Mouse (Mus musculus) 416B (cell line): ENCODE data around the gene Tex10.

Experiments used
- DNase-seq: peaks from one replicate; pipeline ENCODE4 v3.0.0; 2011; ENCODE audit warnings: low read depth

Gene Tex10

DNA sequence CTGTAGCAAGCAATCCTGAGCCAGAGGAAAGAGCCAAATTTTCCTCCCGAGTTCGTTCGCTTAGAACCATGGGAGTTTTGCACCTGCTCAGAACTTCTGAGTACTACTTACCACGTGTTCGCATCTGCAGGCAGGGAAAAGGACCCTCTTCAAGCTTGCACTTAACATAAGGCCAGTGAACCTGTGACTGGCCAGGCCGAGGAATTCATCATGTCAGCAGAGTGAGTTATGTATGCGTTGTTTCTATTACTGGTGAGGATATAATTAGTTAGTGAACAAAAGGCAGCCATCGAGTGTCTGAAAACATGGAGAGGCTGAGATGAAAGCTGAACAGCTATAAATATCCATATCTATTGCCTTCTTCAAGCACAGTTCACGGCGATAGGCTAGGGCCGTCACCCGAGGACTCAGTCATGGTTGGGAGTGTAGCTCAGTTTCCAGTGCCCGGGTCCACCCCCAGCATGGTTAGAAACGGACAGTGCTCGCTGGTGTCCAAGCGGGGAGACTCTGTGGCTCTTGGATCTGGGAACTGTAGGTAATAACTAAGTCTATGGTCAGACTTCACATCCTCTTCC lies 70.1 kb downstream of the Tex10 start:
- DNase-seq = no peak

DNA sequence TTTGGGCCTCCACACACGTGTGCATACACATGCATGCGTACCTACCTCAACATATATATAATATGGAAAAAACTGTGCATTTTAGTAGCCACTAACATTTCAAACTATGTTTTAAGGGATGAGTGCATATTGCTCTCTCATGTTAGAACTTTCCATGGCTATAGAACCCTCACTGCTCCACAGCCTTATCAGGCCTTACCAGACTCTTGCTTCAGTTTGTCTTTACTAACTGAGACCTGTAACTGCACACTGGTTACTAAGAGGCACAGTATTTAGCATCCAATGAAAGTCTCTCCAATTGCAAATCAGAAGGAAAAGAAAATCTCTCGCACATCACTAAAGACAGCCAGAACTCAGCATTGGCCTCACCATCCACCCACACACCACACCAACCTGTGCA lies 76.3 kb downstream of the Tex10 start:
- DNase-seq = no peak

DNA sequence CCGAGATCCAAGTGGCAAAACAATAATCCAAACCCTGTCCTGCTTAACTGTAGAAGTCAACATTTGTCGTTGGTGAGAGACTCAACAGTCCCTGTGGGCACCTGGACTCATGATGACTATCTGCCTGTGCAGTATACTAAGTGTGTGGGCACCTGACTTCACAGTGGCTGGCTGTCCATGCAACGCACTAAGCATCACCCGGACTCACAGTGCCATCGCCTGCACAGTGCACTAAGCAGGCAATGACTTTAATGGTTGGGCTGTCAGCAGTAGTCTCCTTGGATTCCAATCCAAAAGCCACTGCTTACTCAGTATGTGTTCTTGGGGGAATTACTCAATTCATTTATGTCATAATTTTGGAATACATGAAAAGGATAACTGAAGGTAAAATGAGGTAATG lies 90.8 kb downstream of the Tex10 start:
- no peak for DNase-seq

DNA sequence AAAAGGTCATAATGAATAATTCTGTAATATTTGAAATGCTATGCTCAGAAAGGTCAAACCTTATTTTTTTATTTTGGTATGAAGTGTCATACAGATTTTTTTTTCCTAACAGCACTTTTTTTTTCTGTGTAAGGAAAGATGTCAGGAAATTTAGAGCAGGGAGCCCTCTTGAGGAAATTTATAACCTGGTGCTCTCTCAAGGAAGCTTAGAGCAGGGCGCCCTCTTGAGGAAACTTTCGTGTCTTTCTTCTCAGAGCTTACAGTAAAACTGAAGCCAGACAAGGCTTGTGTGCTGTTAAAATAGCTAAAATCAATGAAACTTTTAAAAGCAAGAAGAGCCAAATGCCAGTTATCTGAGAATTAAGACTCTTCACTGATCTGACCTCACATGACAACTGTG lies 92.3 kb downstream of the Tex10 start:
- peak; percentile 80 for DNase-seq
